42 mouse cellular contexts compared by ENCODE assay signal in the genomic region with DNA sequence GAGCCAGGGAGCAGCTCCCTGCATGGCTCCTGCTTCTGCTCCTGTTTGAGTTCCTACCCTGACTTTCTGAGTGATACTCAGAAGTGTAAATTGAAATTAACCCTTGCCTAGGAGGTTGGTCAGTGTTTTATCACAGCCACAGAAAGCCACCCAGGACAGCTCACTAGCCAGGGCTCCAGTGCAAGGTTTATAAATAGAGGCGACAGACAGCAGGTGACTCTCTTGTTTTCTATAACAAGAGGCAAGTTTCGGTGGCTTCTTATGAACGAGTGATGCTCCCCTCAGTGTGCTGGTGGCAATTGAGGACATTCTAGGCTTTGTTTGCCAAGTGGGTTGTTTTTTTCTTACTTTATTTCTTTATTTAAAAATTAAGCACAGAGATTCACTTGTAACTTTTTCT. TPM values are rescaled to one million over a fixed set of nuclear protein-coding genes. Genes with fewer than 3 reads are reported as not detected.
"Had no signal": no experiment of that assay in that cellular context is flagged by ENCODE, and none has a peak within 500 bp of the region (broad histone marks: within the 10 kb centered on the region; RNA-seq: fewer than 3 reads in every experiment).

No protein-coding gene starts in this region.

- H3K4me1 ChIP-seq: hindbrain, embryonic 13.5 days; hindbrain, embryonic 15.5 days; kidney, embryonic 15.5 days; limb, embryonic 13.5 days; limb, embryonic 15.5 days; liver, embryonic 12.5 days had no signal

- ATAC-seq: forebrain, postnatal 0 days; hindbrain, postnatal 0 days; intestine, embryonic 16.5 days; liver, embryonic 12.5 days had no signal

- H3K27ac ChIP-seq: heart, embryonic 13.5 days; heart, embryonic 15.5 days; hindbrain, embryonic 13.5 days; hindbrain, embryonic 15.5 days; hindbrain, postnatal 0 days; kidney, embryonic 15.5 days; kidney, postnatal 0 days; limb, embryonic 13.5 days; limb, embryonic 15.5 days; liver, embryonic 12.5 days; liver, embryonic 14.5 days had no signal

- H3K27me3 ChIP-seq: heart, embryonic 13.5 days; heart, embryonic 15.5 days; hindbrain, embryonic 13.5 days; hindbrain, embryonic 15.5 days; kidney, embryonic 15.5 days; limb, embryonic 13.5 days; limb, embryonic 15.5 days; liver, embryonic 12.5 days had no signal

- DNase-seq: forebrain, postnatal 0 days; gastrocnemius, postnatal 14 days; gastrocnemius, postnatal 36 days; heart, adult 18-20 months; kidney, adult 11 months; kidney, adult 2 months; kidney, adult 9 months; kidney, postnatal 14 days; kidney, postnatal 36 days; layer of hippocampus, adult 9-11 months; layer of hippocampus, postnatal 36 days; left cerebral cortex, postnatal 4 days had no signal

- H3K9ac ChIP-seq: forebrain, postnatal 0 days; heart, embryonic 13.5 days; heart, embryonic 15.5 days; hindbrain, embryonic 13.5 days; hindbrain, embryonic 15.5 days; kidney, embryonic 15.5 days; limb, embryonic 13.5 days; limb, embryonic 15.5 days; liver, embryonic 12.5 days; liver, embryonic 14.5 days had no signal

- H3K4me3 ChIP-seq: heart, embryonic 13.5 days; heart, embryonic 15.5 days; hindbrain, embryonic 13.5 days; hindbrain, embryonic 15.5 days; kidney, embryonic 15.5 days; limb, embryonic 13.5 days; limb, embryonic 15.5 days; liver, embryonic 12.5 days had no signal

- H3K9me3 ChIP-seq: heart, embryonic 13.5 days; heart, embryonic 15.5 days; hindbrain, embryonic 13.5 days; hindbrain, embryonic 15.5 days; kidney, embryonic 15.5 days; limb, embryonic 13.5 days; limb, embryonic 15.5 days; liver, embryonic 12.5 days had no signal

- H3K4me2 ChIP-seq: heart, embryonic 13.5 days; heart, embryonic 15.5 days; hindbrain, embryonic 13.5 days; hindbrain, embryonic 15.5 days; kidney, embryonic 15.5 days; limb, embryonic 13.5 days; limb, embryonic 15.5 days; liver, embryonic 12.5 days had no signal

RNA-seq across cellular contexts. Expression of gene Vmn1r40, which starts 40.4 kb away (rescaled TPM):
- total RNA-seq: forebrain, postnatal 0 days; gastrocnemius, adult 18-20 months; gastrocnemius, adult 8-10 months; gastrocnemius, postnatal 14 days; gastrocnemius, postnatal 36 days; heart, adult 18-20 months; heart, adult 8-10 months; heart, postnatal 25 days; hematopoietic stem cell, adult 5-6 weeks; hindbrain, postnatal 0 days; layer of hippocampus, adult 18-20 months; layer of hippocampus, adult 8-10 months; layer of hippocampus, postnatal 36 days; left cerebral cortex, adult 18-20 months; left cerebral cortex, adult 8-10 months; left cerebral cortex, postnatal 10 days; left cerebral cortex, postnatal 25 days; left cerebral cortex, postnatal 4 days; liver, adult 2 months had no signal
- polyA plus RNA-seq: forebrain, postnatal 0 days; gonadal fat pad, adult 2 months; heart, embryonic 13.5 days; heart, embryonic 15.5 days; heart, postnatal 0 days; hindbrain, embryonic 11.5 days; hindbrain, embryonic 13.5 days; hindbrain, embryonic 15.5 days; hindbrain, postnatal 0 days; intestine, embryonic 14.5 days; intestine, embryonic 16.5 days; kidney, adult 2 months; kidney, embryonic 15.5 days; kidney, postnatal 0 days; large intestine, adult 2 months; limb, embryonic 11.5 days; limb, embryonic 13.5 days; limb, embryonic 15.5 days; liver, adult 2 months; liver, embryonic 12.5 days; liver, embryonic 14.5 days had no signal
